Mouse (Mus musculus) brown adipose tissue, adult 24 weeks (tissue): Measurements from ENCODE around the gene Gclc. TPM values are rescaled to one million over a fixed set of nuclear protein-coding genes. Genes with fewer than 3 reads are reported as not detected.

Experiments
- H3K27ac ChIP-seq: fragments of 200-500 bp; replicated peaks from 2 replicates; pipeline ENCODE4 v1.5.1; 2012; ENCODE audit warnings: low read depth, mild to moderate bottlenecking, low read length
- H3K4me1 ChIP-seq: fragments of 200-500 bp; 2 replicates; pipeline ENCODE4 v1.6.1; 2012; ENCODE audit warnings: low read length, mixed read lengths; ENCODE audit not compliant: control insufficient read depth, insufficient read depth, insufficient read length
- H3K4me3 ChIP-seq: fragments of 200-500 bp; 2 replicates; pipeline ENCODE4 v1.5.1; 2012; ENCODE audit warnings: low read depth, mild to moderate bottlenecking, low read length, moderate library complexity; ENCODE audit not compliant: insufficient read depth
- polyA plus RNA-seq: library from polyadenylated mRNA; stranded (reverse); fragments of >200 nt; gene quantifications from 2 replicates; pipeline ENCODE4 v1.2.4, GENCODE M21; 2012; ENCODE audit not compliant: missing spikeins, insufficient read depth, insufficient read length

Gclc gene
- polyA plus RNA-seq: 11.1 and 11.6 TPM in 2 replicates

GRCm38 (mm10) chr9:77753853-77754727 is at the start of gene Gclc:
TSS of gene Gclc (plus strand) at chr9:77754535.
- H3K27ac ChIP-seq: peak within 1 kb of the TSS; percentile 4
- H3K4me1 ChIP-seq: no peaks in the 10 kb centered on the region
- H3K4me3 ChIP-seq: peak within 1 kb of the TSS; percentile 75

DNA sequence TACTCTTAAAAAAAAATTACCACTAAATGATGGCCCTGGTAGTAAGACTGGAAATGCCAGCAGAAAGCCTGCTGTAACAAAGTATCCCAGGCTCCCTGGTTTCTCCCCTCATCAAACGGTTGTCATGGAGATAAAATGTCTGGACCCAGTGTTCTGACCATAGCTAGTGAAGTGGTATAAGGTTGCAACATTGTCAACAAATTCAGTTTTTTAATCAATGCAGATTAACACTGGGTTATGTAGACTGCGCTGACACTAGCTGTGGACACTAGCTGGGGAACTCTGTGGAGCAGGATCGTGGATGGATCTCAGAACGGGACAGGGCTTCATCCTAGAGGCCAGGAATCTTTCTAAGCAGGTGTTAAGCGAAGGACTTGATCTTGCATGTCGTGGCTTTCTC is 47.8 kb upstream of the Gclc start:
- Histone ChIP-seq H3K4me3 (no peak overlapping the region), H3K27ac (no peak overlapping the region), H3K4me1 (0 out of 2 replicates have a peak, but pooled peaks cover 2% of the 10 kb centered on the region)

DNA sequence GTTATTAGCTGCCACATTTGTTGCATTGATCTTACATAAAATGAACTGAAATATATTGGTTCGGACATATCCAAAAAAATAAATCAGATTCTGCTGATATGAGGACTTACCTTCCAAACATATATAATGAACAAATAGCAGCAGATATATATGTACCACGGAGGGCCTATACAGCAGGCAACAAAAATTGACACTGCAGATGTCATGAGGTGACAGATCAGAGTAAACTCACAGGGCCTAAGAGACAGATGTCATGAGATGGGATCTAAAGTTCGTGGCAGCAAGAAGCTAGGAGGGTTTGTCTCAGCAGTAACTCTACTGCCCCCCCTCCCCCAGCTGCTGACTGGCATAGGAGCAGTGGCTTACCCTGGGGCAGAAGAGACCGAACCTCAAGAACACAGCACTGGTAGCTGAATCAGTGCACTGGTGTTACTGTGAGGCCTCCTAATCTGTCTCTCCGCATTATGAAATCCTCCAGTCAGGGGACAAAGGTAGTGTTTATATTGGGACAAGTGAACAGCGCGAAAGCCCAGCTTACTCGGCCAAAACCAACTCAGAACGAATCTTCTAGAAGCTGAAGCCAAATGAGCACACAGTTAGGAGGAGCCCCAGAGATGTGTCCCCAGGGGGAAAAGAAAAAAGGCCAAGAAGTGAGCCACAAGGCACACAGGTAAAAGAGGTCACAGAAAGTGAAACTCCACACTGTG is 46.7 kb upstream of the Gclc start:
- H3K4me3 ChIP-seq: no peak overlapping the region
- no peak overlapping the region for H3K27ac ChIP-seq
- H3K4me1 ChIP-seq: 0 out of 2 replicates have a peak, but pooled peaks cover 2% of the 10 kb centered on the region

DNA sequence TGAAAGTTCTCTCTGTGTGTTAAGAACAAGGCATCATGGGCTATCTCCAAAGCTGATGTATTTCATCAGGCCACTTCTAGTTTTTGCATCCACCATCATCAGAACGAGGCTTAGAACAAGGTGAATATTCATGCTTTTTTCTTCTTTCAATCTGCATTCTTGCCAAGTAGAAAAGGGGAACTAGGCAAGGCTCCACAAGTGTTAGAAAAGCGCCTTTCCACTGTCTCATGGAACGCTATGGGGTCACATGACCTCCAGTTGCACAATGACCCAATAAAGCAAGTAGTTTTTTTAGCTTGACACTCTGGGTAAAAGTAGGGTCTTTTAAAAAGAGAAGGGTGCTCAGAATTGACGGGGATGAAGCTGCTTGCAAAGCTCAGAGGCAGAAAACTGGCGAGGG is 45.4 kb upstream of the Gclc start:
- no peak overlapping the region for H3K27ac ChIP-seq
- no peak overlapping the region for H3K4me3 ChIP-seq
- 0 out of 2 replicates have a peak, but pooled peaks cover 2% of the 10 kb centered on the region for H3K4me1 ChIP-seq

DNA sequence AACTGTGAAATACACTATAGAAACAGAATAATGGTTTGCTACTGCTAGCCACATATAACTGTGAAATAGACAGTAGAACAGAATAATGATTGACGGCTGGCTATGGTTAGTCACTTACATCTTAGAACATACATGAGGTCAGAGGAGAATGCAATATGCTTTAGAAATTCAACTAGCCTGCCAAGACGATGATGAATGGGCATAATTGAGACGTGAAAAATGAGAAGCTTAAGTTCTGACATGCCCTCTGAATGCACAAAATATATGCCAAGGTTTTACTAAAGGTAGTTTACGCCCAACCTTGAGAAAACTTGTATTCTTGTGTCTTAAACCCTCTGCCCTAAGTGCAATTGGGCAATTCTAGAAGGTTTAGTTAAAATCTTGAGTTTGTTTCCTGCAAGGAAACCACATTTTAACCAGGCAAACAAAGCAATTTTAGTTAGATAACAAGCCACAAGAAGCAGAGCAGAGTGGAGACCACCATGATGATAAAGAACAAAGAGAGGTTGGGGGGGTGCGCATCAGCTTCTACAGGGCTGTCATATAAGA is 43.2 kb upstream of the Gclc start:
- Histone ChIP-seq H3K4me3 (no peak overlapping the region), H3K4me1 (0 out of 2 replicates have a peak, but pooled peaks cover 2% of the 10 kb centered on the region), H3K27ac (no peak overlapping the region)

GRCm38 (mm10) chr9:77712816-77713215 is 41.5 kb upstream of the Gclc start:
- Histone ChIP-seq H3K4me1 (no peaks in the 10 kb centered on the region), H3K4me3 (no peak overlapping the region)

GRCm38 (mm10) chr9:77713301-77713700 is 41.0 kb upstream of the Gclc start:
- Histone ChIP-seq H3K4me1 (no peaks in the 10 kb centered on the region), H3K27ac (no peak overlapping the region), H3K4me3 (no peak overlapping the region)

More at GRCm38 (mm10) chr9:77712816-77713215, 41.5 kb upstream of the Gclc start:
- H3K27ac ChIP-seq: no peak overlapping the region

- no peak overlapping the region for H3K4me3 ChIP-seq
- H3K4me1 ChIP-seq: no peaks in the 10 kb centered on the region
- H3K27ac ChIP-seq: no peak overlapping the region
These were observed 39.1 kb upstream of the Gclc start for GRCm38 (mm10) chr9:77715262-77715661.

DNA sequence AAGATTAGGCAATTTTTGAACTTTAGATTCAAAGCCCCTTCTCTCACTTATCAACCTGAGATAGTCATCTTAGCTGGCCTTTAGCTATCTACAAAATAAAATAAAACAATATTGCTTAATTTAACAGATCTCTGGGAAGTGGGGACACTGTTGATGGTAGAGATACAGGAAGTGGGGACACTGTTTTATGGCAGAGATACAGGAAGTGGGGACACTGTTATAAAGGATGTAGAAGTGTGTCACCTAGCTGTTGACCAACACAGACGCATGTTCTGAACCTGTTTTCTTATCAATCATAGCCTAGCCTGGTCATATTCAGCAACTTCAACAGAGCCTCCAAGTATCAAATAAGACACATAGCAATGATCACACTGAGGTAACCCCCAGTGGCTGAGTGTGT is 38.3 kb upstream of the Gclc start:
- Histone ChIP-seq H3K27ac (no peak overlapping the region), H3K4me1 (no peaks in the 10 kb centered on the region), H3K4me3 (no peak overlapping the region)

DNA sequence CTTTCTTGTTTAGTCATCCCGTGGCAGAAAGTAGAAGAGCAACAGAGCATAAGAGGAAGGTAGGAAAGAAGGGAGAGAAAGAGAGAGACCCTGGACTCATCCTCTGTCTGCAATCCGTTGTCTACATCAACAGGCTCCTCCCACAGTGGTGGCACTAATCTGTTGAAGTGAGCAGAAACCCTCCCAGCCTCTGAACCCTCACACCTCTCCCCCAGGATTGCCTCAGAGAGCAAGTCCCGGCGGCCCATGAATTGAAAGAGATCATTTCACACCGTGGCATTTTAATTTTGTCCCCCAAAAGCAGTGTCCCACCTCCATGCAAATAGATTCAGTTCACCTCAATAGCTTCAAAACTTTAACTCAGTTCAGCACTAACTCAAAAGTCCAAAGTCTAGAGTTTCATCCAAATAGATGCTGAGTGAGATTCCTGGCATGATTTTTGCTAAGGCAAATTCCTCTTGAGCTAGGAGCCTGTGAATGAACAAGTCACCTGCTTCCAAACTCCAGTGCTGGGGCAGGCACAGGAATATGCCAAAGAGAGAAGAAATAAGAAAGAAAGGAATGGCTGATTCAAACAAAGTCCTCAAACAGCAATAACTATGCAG is 36.4 kb upstream of the Gclc start:
- Histone ChIP-seq H3K4me3 (no peak overlapping the region), H3K27ac (no peak overlapping the region), H3K4me1 (no peaks in the 10 kb centered on the region)

DNA sequence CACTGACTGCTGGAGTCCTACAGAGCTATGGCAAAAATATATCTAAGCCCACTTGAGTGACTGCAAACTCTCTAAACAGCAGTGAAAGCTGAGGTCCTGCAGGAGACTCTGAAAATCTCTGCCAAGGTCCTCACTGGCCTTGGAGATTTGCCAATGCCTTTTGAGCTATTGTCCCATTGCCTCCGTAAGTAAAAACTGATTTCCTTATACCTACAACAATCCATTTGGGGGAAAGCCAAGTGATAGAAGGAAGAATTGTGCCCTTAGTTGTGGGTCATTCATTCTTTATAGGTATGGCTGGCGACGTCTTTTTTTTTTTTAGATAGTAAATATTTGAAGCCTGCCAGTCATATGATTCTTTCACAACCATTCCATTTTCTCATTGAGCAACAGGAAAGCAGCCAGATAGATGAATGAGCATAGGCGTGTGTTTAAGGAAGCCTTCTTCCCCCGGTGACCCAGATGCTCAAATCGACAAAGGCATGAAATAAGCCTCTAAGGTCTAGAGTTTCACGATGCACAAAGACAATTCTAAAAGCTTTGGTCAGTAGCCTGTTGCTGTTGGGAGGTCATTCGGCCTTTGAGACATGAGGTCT is 35.4 kb upstream of the Gclc start:
- no peak overlapping the region for H3K27ac ChIP-seq
- no peaks in the 10 kb centered on the region for H3K4me1 ChIP-seq
- no peak overlapping the region for H3K4me3 ChIP-seq

DNA sequence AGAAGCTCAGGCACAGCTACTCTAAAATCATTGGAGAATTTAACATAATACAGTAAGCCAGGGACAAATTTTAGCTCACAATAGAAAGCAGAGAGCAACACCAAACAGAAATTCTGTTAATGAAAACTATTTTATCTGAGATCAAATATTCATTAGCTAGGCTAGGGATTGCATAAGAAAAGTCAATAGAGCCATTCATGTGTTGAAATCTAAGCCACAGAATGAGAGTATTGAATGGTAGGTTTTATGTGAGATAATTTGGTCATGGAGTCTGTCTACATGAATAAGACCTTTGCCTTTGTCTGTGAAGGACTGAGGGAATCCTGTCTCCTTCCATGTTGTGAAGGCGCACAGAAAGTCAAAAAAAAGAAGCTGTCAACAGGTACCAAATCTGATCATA is 34.7 kb upstream of the Gclc start:
- no peaks in the 10 kb centered on the region for H3K4me1 ChIP-seq
- H3K4me3 ChIP-seq: no peak overlapping the region
- no peak overlapping the region for H3K27ac ChIP-seq

DNA sequence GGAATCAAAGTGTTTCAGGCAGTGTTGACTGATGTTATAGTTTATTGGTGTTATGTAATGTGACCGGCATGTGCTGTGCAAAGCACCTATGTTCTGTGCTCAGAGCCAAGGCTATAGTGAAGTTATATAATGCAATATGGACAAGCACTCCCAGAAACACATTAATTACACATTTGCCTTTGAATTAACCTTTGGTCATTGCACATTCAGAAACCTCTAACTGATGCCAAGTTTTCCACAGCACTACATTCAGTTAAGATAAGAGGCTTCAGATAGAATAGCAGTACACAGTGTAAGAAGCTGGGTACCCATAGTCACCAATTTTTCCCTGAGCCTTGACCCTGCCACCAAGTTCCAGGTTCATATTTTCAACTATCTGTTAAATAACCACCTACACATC is 32.0 kb upstream of the Gclc start:
- H3K4me1 ChIP-seq: no peaks in the 10 kb centered on the region
- H3K4me3 ChIP-seq: no peak overlapping the region

GRCm38 (mm10) chr9:77724216-77724615 is 30.1 kb upstream of the Gclc start:
- Histone ChIP-seq H3K4me1 (no peaks in the 10 kb centered on the region), H3K4me3 (no peak overlapping the region), H3K27ac (no peak overlapping the region)

More for the DNA sequence above, 32.0 kb upstream of the Gclc start:
- no peak overlapping the region for H3K27ac ChIP-seq

GRCm38 (mm10) chr9:77725448-77725847 is 28.9 kb upstream of the Gclc start:
- no peak overlapping the region for H3K4me3 ChIP-seq
- no peak overlapping the region for H3K27ac ChIP-seq
- no peaks in the 10 kb centered on the region for H3K4me1 ChIP-seq
